Mouse (Mus musculus) testis, postnatal 10 days (tissue): Measurements from ENCODE around the gene Mdga1.

Experiments
- DNase-seq: peaks from one replicate; pipeline ENCODE4 v3.0.0; 2021; ENCODE audit warnings: low spot score

Mdga1 gene

GRCm38 (mm10) chr17:29920089-29920488 is 49.8 kb downstream of the Mdga1 start:
- DNase-seq = no peak

GRCm38 (mm10) chr17:29919552-29919920 is 50.4 kb downstream of the Mdga1 start:
- DNase-seq = no peak

- no peak for DNase-seq
These were observed 50.9 kb downstream of the Mdga1 start for GRCm38 (mm10) chr17:29918791-29919551.

GRCm38 (mm10) chr17:29916968-29917367 is 52.9 kb downstream of the Mdga1 start:
- no peak for DNase-seq

GRCm38 (mm10) chr17:29915820-29916219 is 54.1 kb downstream of the Mdga1 start:
- DNase-seq = no peak

- DNase-seq = no peak
These were observed 56.5 kb downstream of the Mdga1 start for GRCm38 (mm10) chr17:29913301-29913965.

GRCm38 (mm10) chr17:29912733-29913132 is 57.2 kb downstream of the Mdga1 start:
- no peak for DNase-seq

GRCm38 (mm10) chr17:29909031-29909430 is 60.9 kb downstream of the Mdga1 start:
- no peak for DNase-seq

GRCm38 (mm10) chr17:29904694-29905093 is 65.2 kb downstream of the Mdga1 start:
- DNase-seq = no peak

- no peak for DNase-seq
These were observed 67.3 kb downstream of the Mdga1 start for GRCm38 (mm10) chr17:29902406-29903155.

GRCm38 (mm10) chr17:29900289-29900688 is 69.6 kb downstream of the Mdga1 start:
- no peak for DNase-seq

GRCm38 (mm10) chr17:29896181-29897054 is 73.5 kb downstream of the Mdga1 start:
- DNase-seq = peak; percentile 72

- no peak for DNase-seq
These were observed 74.3 kb downstream of the Mdga1 start for GRCm38 (mm10) chr17:29895566-29895965.

GRCm38 (mm10) chr17:29894965-29895364 is 74.9 kb downstream of the Mdga1 start:
- no peak for DNase-seq

- no peak for DNase-seq
These were observed 79.3 kb downstream of the Mdga1 start for GRCm38 (mm10) chr17:29890451-29891110.

GRCm38 (mm10) chr17:29888981-29889980 is 80.6 kb downstream of the Mdga1 start:
- peak; percentile 63 for DNase-seq

GRCm38 (mm10) chr17:29887881-29888826 is 81.7 kb downstream of the Mdga1 start:
- DNase-seq = peak; percentile 62

GRCm38 (mm10) chr17:29887271-29887880 is 82.5 kb downstream of the Mdga1 start:
- DNase-seq = peak; percentile 63
